Mouse (Mus musculus): ENCODE data around the gene Ppm1d. TPM values are rescaled to one million over a fixed set of nuclear protein-coding genes. Genes with fewer than 3 reads are reported as not detected.

Ppm1d gene
- polyA plus RNA-seq, 1 experiment from 2014 or later, result 16.7 TPM

Other genes starting within 250 kb of the Ppm1d start
- 5.5 and 5.7 TPM in 2 replicates for gene Usp32, start 171.1 kb upstream of the Ppm1d start, polyA plus RNA-seq (2014; fragmentation: Nextera tagmentation; extraction: Ambion mirVana)
- not detected in 2 replicates for gene 1700125H20Rik, start 140.8 kb upstream of the Ppm1d start, polyA plus RNA-seq (2014; fragmentation: Nextera tagmentation; extraction: Ambion mirVana)
- 49.8 and 50.0 TPM in 2 replicates for gene Appbp2, start 76.1 kb upstream of the Ppm1d start, polyA plus RNA-seq (2014; fragmentation: Nextera tagmentation; extraction: Ambion mirVana)
- 17.9 and 20.3 TPM in 2 replicates for gene Bcas3, start 41.9 kb downstream of the Ppm1d start, polyA plus RNA-seq (2014; fragmentation: Nextera tagmentation; extraction: Ambion mirVana)